Mouse (Mus musculus): ENCODE results near the gene Ddx27. TPM values are rescaled to one million over a fixed set of nuclear protein-coding genes. Genes with fewer than 3 reads are reported as not detected.
A peak's percentile ranks its signal among the peaks of the same experiment; 100 is the strongest.

The Ddx27 gene
- total and polyA plus RNA-seq, 2 experiments: 11.2 to 13.4 TPM

- WGBS: 96% methylated on average over 7 of the region's 7 CpGs
- Histone ChIP-seq H3K4me1 (ENCODE audit: control insufficient read depth, insufficient read depth, low read length) (no peaks in the 10 kb centered on the region), H3K36me3 (ENCODE audit: control insufficient read depth, insufficient read depth, low read length) (peaks cover 26% of the 10 kb centered on the region), H3K27me3 (ENCODE audit: control insufficient read depth, insufficient read depth, low read length) (no peaks in the 10 kb centered on the region), H3K4me3 (ENCODE audit: insufficient read depth, low read depth, low read length) (no peak overlapping the region), H3K27ac (replicated peaks; ENCODE audit: insufficient read depth, low read depth, low read length) (no peak overlapping the region), H3K79me2 (ENCODE audit: control insufficient read depth, insufficient read depth, low read length) (no peaks in the 10 kb centered on the region), H3K9ac (ENCODE audit: low read depth, low read length) (no peak overlapping the region)
- TF ChIP-seq POLR2A (IDR thresholded peaks at IDR 0.05; ENCODE audit: extremely low read depth, insufficient read depth, low read length): no peak
- no peak for TF ChIP-seq CTCF (IDR thresholded peaks at IDR 0.05; ENCODE audit: low read depth, low read length)
- no peak for DNase-seq (ENCODE audit: extremely low read depth, low read depth, low spot score)
Measured at GRCm38 (mm10) chr2:167028553-167028952, 13.6 kb downstream of the Ddx27 start.

- no peak for TF ChIP-seq CTCF (IDR thresholded peaks at IDR 0.05; ENCODE audit: low read depth, low read length)
- TF ChIP-seq POLR2A (IDR thresholded peaks at IDR 0.05; ENCODE audit: extremely low read depth, insufficient read depth, low read length): no peak
- Histone ChIP-seq H3K27me3 (ENCODE audit: control insufficient read depth, insufficient read depth, low read length) (no peaks in the 10 kb centered on the region), H3K9ac (ENCODE audit: low read depth, low read length) (no peak overlapping the region), H3K36me3 (ENCODE audit: control insufficient read depth, insufficient read depth, low read length) (peaks cover 26% of the 10 kb centered on the region), H3K4me1 (ENCODE audit: control insufficient read depth, insufficient read depth, low read length) (no peaks in the 10 kb centered on the region), H3K4me3 (ENCODE audit: insufficient read depth, low read depth, low read length) (no peak overlapping the region), H3K79me2 (ENCODE audit: control insufficient read depth, insufficient read depth, low read length) (no peaks in the 10 kb centered on the region), H3K27ac (replicated peaks; ENCODE audit: insufficient read depth, low read depth, low read length) (no peak overlapping the region)
- 96% methylated on average over 4 of the region's 4 CpGs for WGBS
- DNase-seq (ENCODE audit: extremely low read depth, low read depth, low spot score): no peak
Measured at GRCm38 (mm10) chr2:167030507-167030906, 15.5 kb downstream of the Ddx27 start.

- Histone ChIP-seq H3K4me3 (ENCODE audit: insufficient read depth, low read depth, low read length) (no peak overlapping the region), H3K79me2 (ENCODE audit: control insufficient read depth, insufficient read depth, low read length) (no peaks in the 10 kb centered on the region), H3K36me3 (ENCODE audit: control insufficient read depth, insufficient read depth, low read length) (peaks cover 63% of the 10 kb centered on the region), H3K4me1 (ENCODE audit: control insufficient read depth, insufficient read depth, low read length) (no peaks in the 10 kb centered on the region), H3K27ac (replicated peaks; ENCODE audit: insufficient read depth, low read depth, low read length) (no peak overlapping the region), H3K27me3 (ENCODE audit: control insufficient read depth, insufficient read depth, low read length) (no peaks in the 10 kb centered on the region), H3K9ac (ENCODE audit: low read depth, low read length) (no peak overlapping the region)
- no peak for DNase-seq (ENCODE audit: extremely low read depth, low read depth, low spot score)
- 92% methylated on average over 12 of the region's 12 CpGs for WGBS
- TF ChIP-seq POLR2A (IDR thresholded peaks at IDR 0.05; ENCODE audit: extremely low read depth, insufficient read depth, low read length): no peak
- no peak for TF ChIP-seq CTCF (IDR thresholded peaks at IDR 0.05; ENCODE audit: low read depth, low read length)
Measured at GRCm38 (mm10) chr2:167037710-167038109, 22.7 kb downstream of the Ddx27 start.

- WGBS: 69% methylated on average over 6 of the region's 6 CpGs
- no peak overlapping the region for H3K9ac ChIP-seq (ENCODE audit: low read depth, low read length)
- TF ChIP-seq CTCF (IDR thresholded peaks at IDR 0.05; ENCODE audit: low read depth, low read length) (no peak), POLR2A (IDR thresholded peaks at IDR 0.05; ENCODE audit: extremely low read depth, insufficient read depth, low read length) (no peak)
- H3K4me1 ChIP-seq (ENCODE audit: control insufficient read depth, insufficient read depth, low read length): no peaks in the 10 kb centered on the region
- no peak overlapping the region for H3K27ac ChIP-seq (replicated peaks; ENCODE audit: insufficient read depth, low read depth, low read length)
- no peaks in the 10 kb centered on the region for H3K79me2 ChIP-seq (ENCODE audit: control insufficient read depth, insufficient read depth, low read length)
- no peak overlapping the region for H3K4me3 ChIP-seq (ENCODE audit: insufficient read depth, low read depth, low read length)
- no peak for DNase-seq (ENCODE audit: extremely low read depth, low read depth, low spot score)
- no peaks in the 10 kb centered on the region for H3K27me3 ChIP-seq (ENCODE audit: control insufficient read depth, insufficient read depth, low read length)
- peaks cover 69% of the 10 kb centered on the region for H3K36me3 ChIP-seq (ENCODE audit: control insufficient read depth, insufficient read depth, low read length)
Measured at GRCm38 (mm10) chr2:167038297-167038696, 23.3 kb downstream of the Ddx27 start.

- peaks cover 72% of the 10 kb centered on the region for H3K36me3 ChIP-seq (ENCODE audit: control insufficient read depth, insufficient read depth, low read length)
- TF ChIP-seq POLR2A (IDR thresholded peaks at IDR 0.05; ENCODE audit: extremely low read depth, insufficient read depth, low read length) (no peak), CTCF (IDR thresholded peaks at IDR 0.05; ENCODE audit: low read depth, low read length) (no peak)
- H3K9ac ChIP-seq (ENCODE audit: low read depth, low read length): no peak overlapping the region
- H3K27ac ChIP-seq (replicated peaks; ENCODE audit: insufficient read depth, low read depth, low read length): no peak overlapping the region
- no peaks in the 10 kb centered on the region for H3K4me1 ChIP-seq (ENCODE audit: control insufficient read depth, insufficient read depth, low read length)
- no peaks in the 10 kb centered on the region for H3K27me3 ChIP-seq (ENCODE audit: control insufficient read depth, insufficient read depth, low read length)
- DNase-seq (ENCODE audit: extremely low read depth, low read depth, low spot score): peak; percentile 23
- H3K79me2 ChIP-seq (ENCODE audit: control insufficient read depth, insufficient read depth, low read length): no peaks in the 10 kb centered on the region
- H3K4me3 ChIP-seq (ENCODE audit: insufficient read depth, low read depth, low read length): no peak overlapping the region
- WGBS: 81% methylated on average over 7 of the region's 7 CpGs
Measured at GRCm38 (mm10) chr2:167038716-167039115, 23.7 kb downstream of the Ddx27 start.

GRCm38 (mm10) chr2:167039386-167039785 lies 24.4 kb downstream of the Ddx27 start:
- H3K9ac ChIP-seq (ENCODE audit: low read depth, low read length): no peak overlapping the region

More at GRCm38 (mm10) chr2:167039386-167039785, 24.4 kb downstream of the Ddx27 start:
- Histone ChIP-seq H3K36me3 (ENCODE audit: control insufficient read depth, insufficient read depth, low read length) (peaks cover 74% of the 10 kb centered on the region), H3K79me2 (ENCODE audit: control insufficient read depth, insufficient read depth, low read length) (no peaks in the 10 kb centered on the region), H3K4me1 (ENCODE audit: control insufficient read depth, insufficient read depth, low read length) (no peaks in the 10 kb centered on the region), H3K4me3 (ENCODE audit: insufficient read depth, low read depth, low read length) (no peak overlapping the region), H3K27me3 (ENCODE audit: control insufficient read depth, insufficient read depth, low read length) (no peaks in the 10 kb centered on the region), H3K27ac (replicated peaks; ENCODE audit: insufficient read depth, low read depth, low read length) (no peak overlapping the region)
- TF ChIP-seq POLR2A (IDR thresholded peaks at IDR 0.05; ENCODE audit: extremely low read depth, insufficient read depth, low read length): no peak
- TF ChIP-seq CTCF (IDR thresholded peaks at IDR 0.05; ENCODE audit: low read depth, low read length): no peak
- no peak for DNase-seq (ENCODE audit: extremely low read depth, low read depth, low spot score)
- 83% methylated on average over 8 of the region's 8 CpGs for WGBS

All from liver, adult 2 months (tissue).